Comparison of ENCODE assay signal across 14 mouse cellular contexts in genomic region chr10:19900191-19900590, GRCm38 (mm10). TPM values are rescaled to one million over a fixed set of nuclear protein-coding genes. Genes with fewer than 3 reads are reported as not detected.
DNase-seq lines count a peak whose midpoint lies in the region.
"Had no signal": no experiment of that assay in that cellular context is flagged by ENCODE, and none has a peak within 500 bp of the region (broad histone marks: within the 10 kb centered on the region; RNA-seq: fewer than 3 reads in every experiment).

No protein-coding gene starts in this region.

- DNase-seq in heart, adult 11 months, result peak; percentile 82
- DNase-seq in heart, adult 8-10 months (ENCODE audit: low spot score), result no peak
- DNase-seq in adrenal gland, adult 18-20 months (ENCODE audit: low spot score in 2 of 2), result peak; percentile 30 to 56
- DNase-seq in adrenal gland, postnatal 14 days, result peak; percentile 83
- DNase-seq in kidney, adult 8-10 months, result no peak
- DNase-seq in layer of hippocampus, postnatal 25 days (ENCODE audit: extremely low spot score in 1 of 2, low spot score in 1 of 2), result no peak
- no peak for DNase-seq in urinary bladder, postnatal 10 days (ENCODE audit: low spot score)
- DNase-seq: cerebellum, adult 11 months; cerebellum, adult 9-10 months; cerebellum, postnatal 25 days; gastrocnemius, postnatal 14 days; heart, postnatal 10 days; heart, postnatal 4 days had no signal

RNA-seq across cellular contexts. Expression of gene Pex7, which starts 7.3 kb away (rescaled TPM):
- total RNA-seq in heart, adult 8-10 months (2022), result 10 to 100 TPM; 32.5 to 36.9 (median 34.6) TPM
- 10 to 100 TPM; 35.7 to 48.1 TPM for total RNA-seq in adrenal gland, adult 18-20 months (2021)
- 41.4 and 42.3 TPM in 2 replicates for total RNA-seq in adrenal gland, postnatal 14 days (2021)
- 10 to 100 TPM; 21.9 to 23.2 TPM for total RNA-seq in layer of hippocampus, postnatal 25 days (2021)

RNA-seq across cellular contexts. Expression of gene Map3k5, which starts 34.1 kb away (rescaled TPM):
- total RNA-seq in heart, adult 8-10 months (2022), result 10 to 100 TPM; 39.6 to 45.7 (median 40.9) TPM
- 10 to 100 TPM; 20.5 to 33.3 TPM for total RNA-seq in adrenal gland, adult 18-20 months (2021)
- 23.3 and 23.9 TPM in 2 replicates for total RNA-seq in adrenal gland, postnatal 14 days (2021)
- total RNA-seq in layer of hippocampus, postnatal 25 days (2021), result 10 to 100 TPM; 22.6 to 23.5 TPM

RNA-seq across cellular contexts. Expression of gene Slc35d3, which starts 48.9 kb away (rescaled TPM):
- total RNA-seq in heart, adult 8-10 months (2022), result not detected
- 10 to 100 TPM in 1 of 2 experiments, 1 to 10 TPM in 1; 8.7 to 10.9 TPM for total RNA-seq in adrenal gland, adult 18-20 months (2021)
- total RNA-seq in adrenal gland, postnatal 14 days (2021), result 13.3 and 13.6 TPM in 2 replicates
- total RNA-seq in layer of hippocampus, postnatal 25 days (2021), result under 1 TPM; 0.44 to 0.70 TPM
- total RNA-seq: gastrocnemius, adult 18-20 months; gastrocnemius, postnatal 14 days; heart, postnatal 10 days had no signal

Comparison
In these comparisons a context has a peak if more than half of its experiments do, and no peak if none do; other contexts are left out.
1. DNase-seq: peak in heart, adult 11 months (single experiment), adrenal gland, adult 18-20 months (2 of 2) and adrenal gland, postnatal 14 days (single experiment); none in heart, adult 8-10 months (single experiment), kidney, adult 8-10 months (0 of 2), layer of hippocampus, postnatal 25 days (0 of 2) and urinary bladder, postnatal 10 days (single experiment).